Comparison of ENCODE assay signal across 22 mouse cellular contexts in the genomic region with DNA sequence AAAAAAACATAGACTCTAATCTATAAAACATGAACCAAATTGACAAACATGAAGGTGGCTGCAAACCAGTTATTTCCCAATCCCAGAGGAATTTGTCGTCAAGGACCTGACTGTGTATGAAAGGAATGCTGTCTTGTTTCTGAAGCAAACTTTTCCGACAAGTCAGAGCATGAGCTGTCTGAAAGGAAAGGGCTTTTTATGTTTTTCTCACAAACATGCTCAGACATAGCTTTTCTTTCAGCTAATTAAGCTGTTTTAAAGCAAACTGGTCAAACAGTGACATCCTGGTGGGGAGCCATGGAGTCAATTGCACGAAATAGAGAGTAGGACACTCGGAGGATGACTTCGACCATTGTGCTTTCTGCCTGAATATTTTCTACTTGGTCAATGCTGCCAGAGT.
DNase-seq lines count a peak whose midpoint lies in the region; ATAC-seq and TF ChIP-seq lines count a peak whose summit lies in the region.
"Had no signal": no experiment of that assay in that cellular context is flagged by ENCODE, and none has a peak within 500 bp of the region (broad histone marks: within the 10 kb centered on the region; RNA-seq: fewer than 3 reads in every experiment).

No protein-coding gene starts in this region.

- H3K27ac ChIP-seq in limb, embryonic 14.5 days (replicated peaks; ENCODE audit: low read depth, low read length), result no peak overlapping the region
- H3K27ac ChIP-seq in limb, embryonic 10.5 days, result no peak overlapping the region
- H3K27ac ChIP-seq: heart, embryonic 15.5 days; hindbrain, embryonic 14.5 days; intestine, embryonic 15.5 days; liver, embryonic 15.5 days; neural tube, embryonic 13.5 days had no signal

- H3K4me2 ChIP-seq in limb, embryonic 14.5 days (replicated peaks; ENCODE audit: low read depth, low read length, severe bottlenecking), result no peak overlapping the region
- H3K4me2 ChIP-seq: heart, embryonic 15.5 days; hindbrain, embryonic 14.5 days; intestine, embryonic 15.5 days; liver, embryonic 15.5 days; neural tube, embryonic 13.5 days had no signal

- no peaks in the 10 kb centered on the region for H3K36me3 ChIP-seq in limb, embryonic 14.5 days (ENCODE audit: control insufficient read depth, insufficient read depth, low read length)
- H3K36me3 ChIP-seq in limb, embryonic 10.5 days, result no peaks in the 10 kb centered on the region
- H3K36me3 ChIP-seq: heart, embryonic 15.5 days; intestine, embryonic 15.5 days; liver, embryonic 15.5 days; neural tube, embryonic 13.5 days had no signal

- 73% methylated on average over 5 of the region's 5 CpGs for WGBS in limb, embryonic 14.5 days
- 79% methylated on average over 5 of the region's 5 CpGs for WGBS in limb, embryonic 10.5 days

- H3K4me3 ChIP-seq in limb, embryonic 14.5 days (replicated peaks; ENCODE audit: low read length), result no peak overlapping the region
- no peak overlapping the region for H3K4me3 ChIP-seq in limb, embryonic 10.5 days
- H3K4me3 ChIP-seq: heart, embryonic 15.5 days; intestine, embryonic 15.5 days; liver, embryonic 15.5 days; neural tube, embryonic 13.5 days had no signal

- no peak for ATAC-seq in limb, embryonic 14.5 days (ENCODE audit: low FRiP score, low read depth)
- ATAC-seq: CD4-positive, CD25-positive, alpha-beta regulatory T cell, adult 4 months; forebrain, embryonic 14.5 days; intestine, embryonic 15.5 days had no signal

- no peak overlapping the region for H3K9ac ChIP-seq in limb, embryonic 14.5 days (ENCODE audit: low read depth, low read length, severe bottlenecking)
- H3K9ac ChIP-seq: heart, embryonic 15.5 days; hindbrain, embryonic 14.5 days; intestine, embryonic 15.5 days; liver, embryonic 15.5 days; neural tube, embryonic 13.5 days had no signal

- no peak for TF ChIP-seq POLR2A in limb, embryonic 14.5 days (IDR thresholded peaks at IDR 0.05; ENCODE audit: borderline replicate concordance, extremely low read depth, insufficient read depth, insufficient read length)

- H3K9me3 ChIP-seq in limb, embryonic 14.5 days (ENCODE audit: control insufficient read depth, low read length), result no peaks in the 10 kb centered on the region
- no peaks in the 10 kb centered on the region for H3K9me3 ChIP-seq in limb, embryonic 10.5 days (replicated peaks)
- H3K9me3 ChIP-seq: heart, embryonic 15.5 days; intestine, embryonic 15.5 days; liver, embryonic 15.5 days; neural tube, embryonic 13.5 days had no signal

- no peaks in the 10 kb centered on the region for H3K27me3 ChIP-seq in limb, embryonic 14.5 days (ENCODE audit: control insufficient read depth, insufficient read depth, low read length)
- H3K27me3 ChIP-seq in limb, embryonic 10.5 days (ENCODE audit: low read depth, poor library complexity, severe bottlenecking), result no peaks in the 10 kb centered on the region
- H3K27me3 ChIP-seq: heart, embryonic 15.5 days; intestine, embryonic 15.5 days; liver, embryonic 15.5 days had no signal

- peak; percentile 65 for DNase-seq in embryo, embryonic 10 days (ENCODE audit: low spot score)
- no peak for DNase-seq in embryo, embryonic 11 days
- DNase-seq in limb, embryonic 14.5 days (ENCODE audit: low spot score), result peak; percentile 40
- DNase-seq in limb, embryonic 10.5 days (ENCODE audit: low spot score), result no peak
- peak; percentile 16 for DNase-seq in urinary bladder, postnatal 14 days (ENCODE audit: low spot score)
- no peak for DNase-seq in urinary bladder, postnatal 36 days (ENCODE audit: low spot score in 2 of 2)
- no peak for DNase-seq in T-cell, adult 2 months (ENCODE audit: low spot score)
- DNase-seq in kidney, postnatal 10 days, result no peak
- DNase-seq: cerebellum, adult 8-10 months; gastrocnemius, postnatal 14 days; kidney, adult 9 months; kidney, postnatal 4 days; layer of hippocampus, adult 9-11 months; midbrain, embryonic 14.5 days; right cerebral cortex, adult 18-20 months had no signal

- no peaks in the 10 kb centered on the region for H3K4me1 ChIP-seq in limb, embryonic 14.5 days (ENCODE audit: control insufficient read depth, insufficient read depth, low read length)
- no peaks in the 10 kb centered on the region for H3K4me1 ChIP-seq in limb, embryonic 10.5 days
- H3K4me1 ChIP-seq: heart, embryonic 15.5 days; intestine, embryonic 15.5 days; liver, embryonic 15.5 days; neural tube, embryonic 13.5 days had no signal

Comparison
In these comparisons a context has a peak if more than half of its experiments do, and no peak if none do; other contexts are left out.
1. DNase-seq: peak in embryo, embryonic 10 days (single experiment), limb, embryonic 14.5 days (single experiment) and urinary bladder, postnatal 14 days (single experiment); none in embryo, embryonic 11 days (single experiment), limb, embryonic 10.5 days (single experiment), urinary bladder, postnatal 36 days (0 of 2), T-cell, adult 2 months (single experiment) and kidney, postnatal 10 days (single experiment).